Comparison of ENCODE assay signal across 9 mouse cellular contexts in genomic region chr6:37415034-37415433, GRCm38 (mm10). TPM values are rescaled to one million over a fixed set of nuclear protein-coding genes. Genes with fewer than 3 reads are reported as not detected.
A peak's percentile ranks its signal among the peaks of the same experiment; 100 is the strongest.
DNase-seq lines count a peak whose midpoint lies in the region; ATAC-seq and TF ChIP-seq lines count a peak whose summit lies in the region.
"Had no signal": no experiment of that assay in that cellular context is flagged by ENCODE, and none has a peak within 500 bp of the region (broad histone marks: within the 10 kb centered on the region; RNA-seq: fewer than 3 reads in every experiment).

No protein-coding gene starts in this region.

- H3K4me3 ChIP-seq in embryonic fibroblast, embryonic 13.5 days (ENCODE audit: insufficient read depth, low read length), result no peak overlapping the region
- H3K4me3 ChIP-seq in hindbrain, embryonic 16.5 days (ENCODE audit: low read length), result no peak overlapping the region
- no peak overlapping the region for H3K4me3 ChIP-seq in lung, embryonic 16.5 days (ENCODE audit: low read length)
- H3K4me3 ChIP-seq in forebrain, embryonic 13.5 days, result no peak overlapping the region
- no peak overlapping the region for H3K4me3 ChIP-seq in midbrain, embryonic 13.5 days (replicated peaks)
- H3K4me3 ChIP-seq: liver, embryonic 13.5 days had no signal

- peaks cover 14% of the 10 kb centered on the region; the same call in 1 of the 2 replicates for H3K4me1 ChIP-seq in embryonic fibroblast, embryonic 13.5 days (ENCODE audit: control insufficient read depth, insufficient read depth, low read length)
- 0 out of 2 replicates have a peak, but pooled peaks cover 3% of the 10 kb centered on the region for H3K4me1 ChIP-seq in hindbrain, embryonic 16.5 days (ENCODE audit: control insufficient read depth, insufficient read depth, low read depth, low read length)
- H3K4me1 ChIP-seq in lung, embryonic 16.5 days (replicated peaks; ENCODE audit: control insufficient read depth, insufficient read depth, low read length), result peaks cover 68% of the 10 kb centered on the region
- H3K4me1 ChIP-seq in forebrain, embryonic 13.5 days, result no peaks in the 10 kb centered on the region; the same call in 1 of the 2 replicates
- H3K4me1 ChIP-seq in midbrain, embryonic 13.5 days (replicated peaks), result no peaks in the 10 kb centered on the region

- no peaks in the 10 kb centered on the region for H3K27me3 ChIP-seq in hindbrain, embryonic 16.5 days (replicated peaks; ENCODE audit: control insufficient read depth, insufficient read depth, low read length)
- H3K27me3 ChIP-seq in lung, embryonic 16.5 days (ENCODE audit: control insufficient read depth, insufficient read depth, low read depth, low read length), result no peaks in the 10 kb centered on the region
- H3K27me3 ChIP-seq in forebrain, embryonic 13.5 days, result no peaks in the 10 kb centered on the region
- H3K27me3 ChIP-seq in midbrain, embryonic 13.5 days, result no peaks in the 10 kb centered on the region
- H3K27me3 ChIP-seq: liver, embryonic 13.5 days had no signal

- no peaks in the 10 kb centered on the region for H3K36me3 ChIP-seq in hindbrain, embryonic 16.5 days (ENCODE audit: control insufficient read depth, insufficient read depth, low read length)
- H3K36me3 ChIP-seq in lung, embryonic 16.5 days (ENCODE audit: control insufficient read depth, insufficient read depth, low read length), result no peaks in the 10 kb centered on the region
- H3K36me3 ChIP-seq in forebrain, embryonic 13.5 days (ENCODE audit: poor library complexity, severe bottlenecking), result no peaks in the 10 kb centered on the region
- H3K36me3 ChIP-seq in midbrain, embryonic 13.5 days, result no peaks in the 10 kb centered on the region
- H3K36me3 ChIP-seq: liver, embryonic 13.5 days had no signal

- no peak for TF ChIP-seq CTCF in embryonic fibroblast, embryonic 13.5 days (IDR thresholded peaks at IDR 0.05; ENCODE audit: borderline replicate concordance, insufficient read depth, low read length)

- H3K27ac ChIP-seq in embryonic fibroblast, embryonic 13.5 days (ENCODE audit: insufficient read depth, low read length), result peak overlapping the region; percentile 59
- no peak overlapping the region for H3K27ac ChIP-seq in hindbrain, embryonic 16.5 days (ENCODE audit: low read depth, low read length)
- peak overlapping the region; percentile 94 for H3K27ac ChIP-seq in lung, embryonic 16.5 days (ENCODE audit: low read length)
- no peak overlapping the region for H3K27ac ChIP-seq in forebrain, embryonic 13.5 days
- H3K27ac ChIP-seq in midbrain, embryonic 13.5 days, result no peak overlapping the region
- H3K27ac ChIP-seq: liver, embryonic 13.5 days had no signal

- no peak for TF ChIP-seq POLR2A in embryonic fibroblast, embryonic 13.5 days (IDR thresholded peaks at IDR 0.05; ENCODE audit: low read depth, low read length)

- H3K9ac ChIP-seq in hindbrain, embryonic 16.5 days (ENCODE audit: low read depth, low read length), result no peak overlapping the region
- H3K9ac ChIP-seq in lung, embryonic 16.5 days (ENCODE audit: low read length), result no peak overlapping the region
- no peak overlapping the region for H3K9ac ChIP-seq in forebrain, embryonic 13.5 days
- no peak overlapping the region for H3K9ac ChIP-seq in midbrain, embryonic 13.5 days (replicated peaks)
- H3K9ac ChIP-seq: liver, embryonic 13.5 days had no signal

- WGBS in hindbrain, embryonic 16.5 days, result 50% methylated on average over 7 of the region's 7 CpGs
- WGBS in lung, embryonic 16.5 days, result 22% methylated on average over 7 of the region's 7 CpGs
- WGBS in forebrain, embryonic 13.5 days, result 62% methylated on average over 7 of the region's 7 CpGs
- 62% methylated on average over 7 of the region's 7 CpGs for WGBS in midbrain, embryonic 13.5 days

- peak; percentile 75 for DNase-seq in embryo, embryonic 10 days (ENCODE audit: low spot score)
- DNase-seq in spleen, adult 12 weeks (ENCODE audit: low spot score), result no peak
- DNase-seq: liver, embryonic 13.5 days had no signal

- no peaks in the 10 kb centered on the region for H3K9me3 ChIP-seq in hindbrain, embryonic 16.5 days (ENCODE audit: control insufficient read depth, low read length)
- no peaks in the 10 kb centered on the region for H3K9me3 ChIP-seq in lung, embryonic 16.5 days (ENCODE audit: control insufficient read depth, low read length)
- no peaks in the 10 kb centered on the region for H3K9me3 ChIP-seq in forebrain, embryonic 13.5 days (replicated peaks)
- H3K9me3 ChIP-seq in midbrain, embryonic 13.5 days, result no peaks in the 10 kb centered on the region
- H3K9me3 ChIP-seq: liver, embryonic 13.5 days had no signal

- ATAC-seq in hindbrain, embryonic 16.5 days, result peak; percentile 76
- ATAC-seq in lung, embryonic 16.5 days (ENCODE audit: low read depth), result peak; percentile 97
- ATAC-seq in forebrain, embryonic 13.5 days, result no peak
- ATAC-seq in erythroblast, adult 5-6 weeks (replicated peaks; ENCODE audit: low FRiP score, poor library complexity, severe bottlenecking), result no peak
- ATAC-seq in midbrain, embryonic 13.5 days, result no peak

- H3K4me2 ChIP-seq in hindbrain, embryonic 16.5 days (ENCODE audit: low read length), result no peak overlapping the region
- peak overlapping the region; percentile 20; the same call in 1 of the 2 replicates for H3K4me2 ChIP-seq in lung, embryonic 16.5 days (ENCODE audit: low read depth, low read length)
- no peak overlapping the region for H3K4me2 ChIP-seq in forebrain, embryonic 13.5 days
- H3K4me2 ChIP-seq in midbrain, embryonic 13.5 days (replicated peaks), result no peak overlapping the region
- H3K4me2 ChIP-seq: liver, embryonic 13.5 days had no signal

RNA-seq across cellular contexts. Expression of gene Creb3l2, which starts 26.9 kb away (rescaled TPM):
- polyA plus RNA-seq in embryonic fibroblast, embryonic 13.5 days (2011; ENCODE audit: insufficient read length, low read depth, missing spikeins), result 55.0 and 62.8 TPM in 2 replicates
- polyA plus RNA-seq in hindbrain, embryonic 16.5 days (2015; fragmentation: Nextera tagmentation; extraction: Ambion mirVana), result 3.3 and 4.6 TPM in 2 replicates
- polyA plus RNA-seq in lung, embryonic 16.5 days (2015; fragmentation: Nextera tagmentation; extraction: Ambion mirVana), result 27.8 and 31.1 TPM in 2 replicates
- polyA plus RNA-seq in forebrain, embryonic 13.5 days (2015; fragmentation: Nextera tagmentation; extraction: Ambion mirVana), result 2.0 and 2.1 TPM in 2 replicates
- 2.5 and 2.9 TPM in 2 replicates for total RNA-seq in erythroblast, adult 5-6 weeks (2015; ENCODE audit: low replicate concordance)
- total RNA-seq in erythroblast, adult 5-6 weeks (2017; ENCODE audit: low replicate concordance), result 0.70 and 1.1 TPM in 2 replicates
- polyA plus RNA-seq in midbrain, embryonic 13.5 days (2015; fragmentation: Nextera tagmentation; extraction: Ambion mirVana), result 2.6 and 3.3 TPM in 2 replicates

Comparison
In these comparisons a context has a peak if more than half of its experiments do, and no peak if none do; other contexts are left out.
1. H3K27ac ChIP-seq: peak in embryonic fibroblast, embryonic 13.5 days (single experiment) and lung, embryonic 16.5 days (single experiment); none in hindbrain, embryonic 16.5 days (single experiment), forebrain, embryonic 13.5 days (single experiment) and midbrain, embryonic 13.5 days (single experiment).
2. ATAC-seq: peak in hindbrain, embryonic 16.5 days (single experiment) and lung, embryonic 16.5 days (single experiment); none in forebrain, embryonic 13.5 days (single experiment), erythroblast, adult 5-6 weeks (single experiment) and midbrain, embryonic 13.5 days (single experiment).